Mouse (Mus musculus) c-Kit-negative CD71-positive TER-119-positive erythroid progenitor cells, embryonic 14.5 days (primary cell): ENCODE results near the gene Zbtb11.

Source experiments
- DNase-seq: peaks from one replicate; pipeline ENCODE4 v3.0.0-alpha.2; 2013; ENCODE audit warnings: low read depth, low spot score

The Zbtb11 gene

GRCm38 (mm10) chr16:55970416-55970815 is 3.3 kb upstream of the Zbtb11 start:
- no peak for DNase-seq

GRCm38 (mm10) chr16:55971735-55972615 is 1.7 kb upstream of the Zbtb11 start:
- DNase-seq: no peak

DNA sequence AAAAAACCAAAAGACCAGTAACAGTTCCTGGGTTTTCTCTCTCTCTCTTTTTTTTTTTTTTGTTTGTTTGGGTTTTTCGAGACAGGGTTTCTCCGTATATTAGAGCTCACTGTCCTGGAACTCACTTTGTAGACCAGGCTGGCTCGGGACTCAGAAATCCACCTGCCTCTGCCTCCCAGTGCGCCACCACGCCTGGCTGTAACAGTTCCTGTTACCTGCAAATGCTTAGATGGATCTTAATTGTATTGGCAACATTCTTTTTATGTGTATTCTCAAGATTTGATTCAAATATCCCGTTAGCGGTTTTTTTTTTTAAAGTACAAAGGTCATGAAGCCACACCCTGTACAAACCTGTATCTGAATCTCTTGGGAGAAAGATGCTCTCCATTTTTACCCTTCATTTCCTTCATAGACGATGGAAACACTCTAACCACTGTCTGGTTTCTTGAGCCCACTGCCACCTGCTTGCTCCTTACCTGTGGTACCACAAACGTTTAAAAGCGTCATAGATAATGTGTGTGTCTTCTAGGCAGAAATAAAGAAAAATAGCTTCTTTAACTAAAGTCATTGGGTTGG is 969 bp upstream of the Zbtb11 start:
- no peak for DNase-seq

- peak; percentile 49 for DNase-seq
Measured at GRCm38 (mm10) chr16:55974256-55974902, 696 bp downstream of the Zbtb11 start.

GRCm38 (mm10) chr16:55974903-55975285 is 1.2 kb downstream of the Zbtb11 start:
- peak; percentile 40 for DNase-seq

GRCm38 (mm10) chr16:55986001-55986400 is 12.3 kb downstream of the Zbtb11 start:
- no peak for DNase-seq

DNA sequence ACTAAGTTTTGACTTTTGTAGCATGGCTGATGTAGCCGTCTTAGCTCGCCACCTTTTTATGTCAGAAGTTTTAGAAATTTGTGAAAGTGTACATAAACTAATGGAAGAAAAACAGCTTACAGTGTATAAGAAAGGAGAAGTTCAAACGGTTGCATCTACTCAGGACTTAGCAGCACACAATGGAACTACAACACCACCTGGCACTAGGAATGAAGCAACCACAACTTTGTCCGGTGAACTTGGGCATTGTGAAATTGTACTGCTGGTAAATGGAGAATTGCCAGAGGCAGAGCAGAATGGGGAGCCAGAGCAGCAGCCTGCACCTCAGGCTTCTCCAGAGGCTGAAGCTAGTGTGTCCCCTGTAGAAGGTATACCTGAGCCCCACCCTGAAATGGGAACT is 16.6 kb downstream of the Zbtb11 start:
- DNase-seq: no peak

DNA sequence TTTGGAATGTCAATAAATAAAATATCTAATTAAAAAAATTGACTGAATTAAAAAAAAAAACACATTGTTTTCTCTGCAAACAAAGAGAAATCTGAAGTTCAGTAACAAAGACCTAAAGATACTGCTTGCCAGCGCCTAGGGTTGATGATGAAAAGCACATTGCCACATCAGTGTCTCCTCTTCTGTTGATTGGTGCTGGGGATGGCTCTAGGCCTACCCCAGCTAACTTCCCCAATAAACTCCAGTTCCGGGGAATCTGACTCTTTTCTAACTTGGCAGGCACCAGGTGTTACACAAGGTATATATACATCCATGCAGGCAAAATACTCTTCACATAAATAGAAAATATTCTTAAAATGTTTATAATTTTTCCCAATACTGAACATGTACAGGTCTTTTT is 20.6 kb downstream of the Zbtb11 start:
- DNase-seq: no peak

DNA sequence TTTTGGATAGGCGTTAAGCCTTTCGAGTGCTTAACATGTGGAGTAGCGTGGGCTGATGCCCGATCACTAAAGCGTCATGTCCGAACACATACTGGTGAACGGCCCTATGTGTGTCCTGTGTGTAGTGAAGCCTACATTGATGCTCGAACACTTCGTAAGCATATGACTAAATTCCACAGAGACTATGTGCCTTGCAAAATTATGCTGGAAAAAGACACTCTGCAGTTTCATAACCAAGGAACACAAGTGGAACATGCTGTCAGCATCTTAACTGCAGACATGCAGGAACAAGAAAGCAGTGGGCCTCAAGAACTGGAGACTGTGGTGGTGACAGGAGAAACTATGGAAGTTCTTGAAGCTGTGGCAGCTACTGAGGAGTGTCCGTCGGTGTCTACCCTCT is 33.1 kb downstream of the Zbtb11 start:
- no peak for DNase-seq

- DNase-seq: no peak
Measured at GRCm38 (mm10) chr16:56008862-56009261, 35.2 kb downstream of the Zbtb11 start.

DNA sequence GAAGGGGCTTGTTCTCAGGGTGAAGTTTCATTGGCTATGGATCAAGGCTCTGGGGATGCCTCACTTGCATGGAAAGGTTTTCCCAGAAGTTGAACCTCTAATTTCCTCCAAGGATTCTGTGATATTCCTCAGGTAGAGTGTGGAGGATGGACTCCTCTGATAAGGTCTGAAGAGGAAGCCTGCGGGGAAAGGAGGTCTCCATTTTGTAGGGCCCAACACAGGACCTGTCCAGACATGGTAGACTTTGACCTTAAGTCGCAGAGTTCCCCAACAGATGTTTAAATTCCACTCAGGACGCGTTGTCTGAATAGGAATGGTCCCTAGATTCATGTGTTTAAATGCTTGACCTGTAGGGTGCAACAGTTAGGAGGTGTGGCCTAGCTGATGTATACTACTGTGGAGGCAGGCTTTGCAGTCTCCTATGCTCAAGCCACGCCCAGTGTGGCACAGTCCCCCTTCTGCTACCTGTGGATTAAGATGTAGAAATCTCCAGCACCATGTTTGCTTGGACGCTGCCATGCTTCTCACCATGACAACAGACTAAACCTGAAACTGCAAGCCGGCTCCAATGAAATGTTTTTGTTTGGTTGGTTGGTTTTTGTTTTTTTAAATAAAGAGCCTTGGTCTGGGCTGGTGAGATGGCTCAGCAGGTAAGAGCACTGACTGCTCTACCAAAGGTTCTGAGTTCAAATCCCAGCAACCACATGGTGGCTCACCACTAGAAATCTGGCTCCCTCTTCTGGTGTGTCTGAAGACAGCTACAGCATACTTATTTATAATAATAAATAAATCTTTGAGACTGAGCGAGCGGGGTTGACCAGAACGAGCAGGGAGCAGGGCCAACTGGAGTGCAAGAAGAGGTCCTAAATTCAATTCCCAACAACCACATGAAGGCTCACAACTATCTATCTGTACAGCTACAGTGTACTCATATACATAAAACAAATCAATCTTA is 39.4 kb downstream of the Zbtb11 start:
- no peak for DNase-seq

- DNase-seq: no peak
Measured at GRCm38 (mm10) chr16:56014076-56014475, 40.4 kb downstream of the Zbtb11 start.

DNA sequence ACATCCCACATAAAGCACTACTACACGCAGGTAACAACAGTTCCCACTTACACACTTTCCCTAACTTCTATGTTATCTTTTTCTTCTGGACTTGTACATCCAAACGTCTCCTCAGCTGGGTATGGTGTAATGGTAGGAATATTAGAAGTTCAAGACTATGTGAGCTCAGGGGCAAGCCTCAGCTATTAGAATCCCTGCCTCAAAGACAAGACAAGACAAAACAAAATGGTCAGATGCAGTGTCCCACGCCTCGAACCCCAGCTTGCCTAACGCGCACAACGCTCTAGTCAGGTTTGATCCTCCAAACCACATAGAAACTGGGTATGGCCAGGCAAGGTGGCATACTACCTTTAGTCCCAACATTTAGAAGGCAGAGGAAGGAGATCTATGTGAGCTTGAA is 46.0 kb downstream of the Zbtb11 start:
- DNase-seq: no peak

DNA sequence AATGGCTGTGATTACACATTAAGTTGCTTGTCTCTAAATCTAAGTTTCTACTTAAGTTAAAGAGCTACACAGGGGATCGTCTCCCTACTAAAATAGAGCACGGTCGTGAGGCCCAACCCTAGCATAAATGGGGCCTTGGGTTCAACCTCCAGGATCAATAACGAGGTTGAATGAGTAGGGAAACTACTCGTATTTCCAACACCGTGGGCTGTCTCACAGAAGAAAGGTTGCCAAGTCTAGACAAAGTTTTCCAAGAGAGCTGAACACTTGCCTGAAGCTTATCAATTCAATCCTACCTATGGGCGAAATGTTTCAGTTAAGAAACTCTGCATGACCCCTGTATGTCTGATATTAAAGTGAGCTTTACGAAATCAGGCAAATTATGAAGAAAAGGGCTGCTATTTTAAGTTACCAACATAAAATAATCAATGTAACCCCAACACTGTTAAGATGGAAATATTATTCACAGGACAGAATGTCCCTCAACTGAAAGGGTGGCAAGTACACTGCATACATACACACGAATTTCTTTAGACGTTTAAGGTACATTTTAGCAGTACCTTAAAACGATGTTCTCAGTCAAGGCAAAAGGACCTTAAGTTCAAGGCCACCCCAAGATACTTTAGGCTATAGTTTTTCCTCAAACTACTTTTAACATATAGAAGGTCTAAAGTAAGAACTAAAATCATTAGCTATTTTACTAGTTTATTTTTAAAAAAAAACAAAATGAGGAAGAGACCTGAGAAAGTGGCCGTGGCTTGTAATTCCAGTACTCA is 54.4 kb downstream of the Zbtb11 start:
- DNase-seq: no peak

- peak; percentile 62 for DNase-seq
Measured at GRCm38 (mm10) chr16:56028722-56029551, 55.3 kb downstream of the Zbtb11 start.

GRCm38 (mm10) chr16:56029661-56030082 is 56.0 kb downstream of the Zbtb11 start, which contains the start of gene Pcnp:
TSS of gene Pcnp (minus strand) at chr16:56029739.
- peak; percentile 94 for DNase-seq

- DNase-seq: no peak
Measured at GRCm38 (mm10) chr16:56034566-56034965, 60.9 kb downstream of the Zbtb11 start.

DNA sequence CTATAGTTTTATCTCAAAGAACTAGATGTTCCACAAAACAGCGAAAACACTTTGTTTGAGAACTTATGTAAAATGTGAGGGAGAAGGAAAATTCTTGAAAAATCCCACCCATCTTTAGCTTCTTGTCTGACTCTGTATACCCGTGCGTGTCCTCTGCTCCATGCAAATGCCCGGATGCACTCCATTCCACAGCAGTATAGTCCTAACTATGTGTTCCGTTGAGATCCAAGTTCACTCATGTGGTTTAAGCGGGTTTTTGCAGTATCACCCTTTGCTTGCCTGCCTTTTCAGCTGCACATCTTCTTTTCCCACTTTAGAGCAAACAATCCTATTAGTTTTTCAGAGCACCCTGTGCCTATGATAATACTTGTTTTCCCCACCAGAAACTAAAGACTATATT is 62.8 kb downstream of the Zbtb11 start:
- no peak for DNase-seq

- DNase-seq: peak; percentile 82
Measured at GRCm38 (mm10) chr16:56037138-56038010, 63.7 kb downstream of the Zbtb11 start, which contains the start of gene Trmt10c. TSS of gene Trmt10c (minus strand) at chr16:56037819.
